Mouse (Mus musculus): ENCODE measurements around the gene Vmn2r93.

Vmn2r93 gene

GRCm38 (mm10) chr17:18297799-18298198 is at the start of gene Vmn2r93:
Vmn2r93 (plus strand) TSS chr17:18298099.
- DNase-seq (ENCODE audit: low spot score): no peak

DNA sequence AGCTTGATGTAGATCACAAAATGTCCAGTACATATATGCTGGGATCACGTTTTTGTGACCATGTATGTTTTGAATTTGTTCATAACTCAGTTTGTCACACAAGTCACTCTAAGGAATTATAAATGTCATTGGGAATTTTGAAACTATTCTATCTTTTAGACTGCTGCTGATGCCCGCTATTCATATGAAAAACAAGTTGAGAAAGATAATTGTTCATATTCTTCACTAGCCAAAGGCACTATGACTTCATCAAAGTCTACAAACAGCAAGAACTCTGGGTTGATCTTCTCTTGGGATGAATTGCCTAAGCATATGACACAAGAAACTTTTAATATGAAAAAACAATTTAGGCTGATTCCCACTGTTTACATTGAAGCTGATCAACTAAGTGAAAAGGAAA is 20.2 kb upstream of the Vmn2r93 start, which contains the start of gene Vmn2r94:
Gene Vmn2r94, minus strand, starts transcription at position 101 of the 400 bp plus-strand sequence.
- DNase-seq (ENCODE audit: low spot score): no peak

DNA sequence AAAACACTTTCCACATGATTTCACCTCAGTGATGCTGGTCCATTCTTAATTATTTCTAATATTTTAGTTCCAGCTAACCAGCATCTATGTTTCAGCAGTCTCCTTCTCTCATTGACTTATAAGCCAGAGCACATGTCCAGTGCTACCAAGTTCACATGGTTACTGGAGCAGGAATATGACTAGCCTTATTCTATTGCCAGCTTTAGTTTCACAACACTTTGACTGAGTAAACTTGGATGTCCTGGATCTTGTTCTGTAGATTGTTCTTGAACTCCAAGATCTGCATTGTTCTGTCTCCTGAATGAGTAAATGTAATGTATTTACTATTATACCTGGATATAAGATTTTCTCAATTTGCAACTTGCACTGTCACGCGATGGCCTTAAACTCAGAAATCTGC is 25.1 kb downstream of the Vmn2r93 start:
- DNase-seq (ENCODE audit: low spot score): no peak

GRCm38 (mm10) chr17:18360007-18360406 is 62.1 kb downstream of the Vmn2r93 start:
- DNase-seq (ENCODE audit: low spot score): no peak

GRCm38 (mm10) chr17:18360602-18361001 is 62.7 kb downstream of the Vmn2r93 start:
- DNase-seq (ENCODE audit: low spot score): no peak
